9 mouse cellular contexts compared by ENCODE assay signal in genomic region chr4:141278154-141278553, GRCm38 (mm10). TPM values are rescaled to one million over a fixed set of nuclear protein-coding genes. Genes with fewer than 3 reads are reported as not detected.
DNase-seq lines count a peak whose midpoint lies in the region; ATAC-seq and TF ChIP-seq lines count a peak whose summit lies in the region.
"Had no signal": no experiment of that assay in that cellular context is flagged by ENCODE, and none has a peak within 500 bp of the region (broad histone marks: within the 10 kb centered on the region; RNA-seq: fewer than 3 reads in every experiment).

No protein-coding gene starts in this region.

- peak; percentile 85 for ATAC-seq in heart, embryonic 12.5 days (ENCODE audit: insufficient number of reproducible peaks, low FRiP score)
- ATAC-seq in kidney, embryonic 14.5 days (ENCODE audit: low FRiP score, low TSS enrichment) = peak; percentile 48
- ATAC-seq in lung, postnatal 0 days = peak; percentile 89

- WGBS in heart, embryonic 12.5 days = 31% methylated on average over 7 of the region's 7 CpGs
- WGBS in kidney, embryonic 14.5 days = 18% methylated on average over 7 of the region's 7 CpGs
- WGBS in lung, postnatal 0 days = 6% methylated on average over 7 of the region's 7 CpGs

- TF ChIP-seq CTCF in lung, postnatal 0 days (IDR thresholded peaks at IDR 0.05) = peak; percentile 62

- H3K4me2 ChIP-seq in heart, embryonic 12.5 days = peak overlapping the region; percentile 39
- H3K4me2 ChIP-seq in kidney, embryonic 14.5 days (replicated peaks; ENCODE audit: low read depth, low read length) = peak overlapping the region; percentile 29
- H3K4me2 ChIP-seq in lung, postnatal 0 days (replicated peaks; ENCODE audit: low read depth, low read length) = peak overlapping the region; percentile 29

- H3K9ac ChIP-seq in heart, embryonic 12.5 days = peak overlapping the region; percentile 30; the same call in 1 of the 2 replicates
- H3K9ac ChIP-seq in kidney, embryonic 14.5 days (ENCODE audit: low read depth, low read length) = peak overlapping the region; percentile 18; the same call in 1 of the 2 replicates
- H3K9ac ChIP-seq in lung, postnatal 0 days (replicated peaks; ENCODE audit: low read depth) = peak overlapping the region; percentile 19; the same call in 1 of the 2 replicates

- no peak overlapping the region for H3K4me3 ChIP-seq in heart, embryonic 12.5 days
- no peak overlapping the region for H3K4me3 ChIP-seq in kidney, embryonic 14.5 days (ENCODE audit: low read length)
- H3K4me3 ChIP-seq in lung, postnatal 0 days (ENCODE audit: low read depth, low read length) = no peak overlapping the region; the same call in 1 of the 2 replicates

- no peaks in the 10 kb centered on the region for H3K36me3 ChIP-seq in heart, embryonic 12.5 days
- H3K36me3 ChIP-seq in kidney, embryonic 14.5 days (ENCODE audit: control insufficient read depth, insufficient read depth, low read length) = no peaks in the 10 kb centered on the region
- H3K36me3 ChIP-seq in lung, postnatal 0 days (ENCODE audit: insufficient read depth, low read length) = no peaks in the 10 kb centered on the region; the same call in 1 of the 2 replicates

- peaks cover 54% of the 10 kb centered on the region for H3K4me1 ChIP-seq in heart, embryonic 12.5 days (replicated peaks)
- H3K4me1 ChIP-seq in kidney, embryonic 14.5 days (ENCODE audit: control insufficient read depth, insufficient read depth, low read length) = peaks cover 53% of the 10 kb centered on the region
- peaks cover 30% of the 10 kb centered on the region for H3K4me1 ChIP-seq in lung, postnatal 0 days (ENCODE audit: insufficient read depth, low read depth, low read length)

- no peaks in the 10 kb centered on the region for H3K9me3 ChIP-seq in heart, embryonic 12.5 days (replicated peaks)
- H3K9me3 ChIP-seq in kidney, embryonic 14.5 days (ENCODE audit: control insufficient read depth, low read length) = no peaks in the 10 kb centered on the region
- no peaks in the 10 kb centered on the region for H3K9me3 ChIP-seq in lung, postnatal 0 days (ENCODE audit: low read length)

- DNase-seq in 3T3-L1 (ENCODE audit: low read depth, low spot score) = peak; percentile 98
- DNase-seq in adrenal gland, postnatal 36 days = peak; percentile 78 to 89
- DNase-seq in lung, postnatal 0 days (ENCODE audit: low spot score) = peak; percentile 97
- peak; percentile 71 for DNase-seq in testis, postnatal 14 days (ENCODE audit: low spot score)
- no peak for DNase-seq in frontal cortex, postnatal 36 days (ENCODE audit: low spot score in 2 of 2)
- DNase-seq in frontal cortex, adult 2 months (ENCODE audit: extremely low spot score in 1 of 2, low spot score in 1 of 2) = no peak

- peak; percentile 92 for TF ChIP-seq EP300 in lung, postnatal 0 days (IDR thresholded peaks at IDR 0.05)

- no peaks in the 10 kb centered on the region for H3K27me3 ChIP-seq in heart, embryonic 12.5 days (replicated peaks)
- H3K27me3 ChIP-seq in kidney, embryonic 14.5 days (ENCODE audit: control insufficient read depth, insufficient read depth, low read length) = no peaks in the 10 kb centered on the region
- no peaks in the 10 kb centered on the region for H3K27me3 ChIP-seq in lung, postnatal 0 days (replicated peaks; ENCODE audit: insufficient read depth, low read length)

- peak overlapping the region; percentile 89 for H3K27ac ChIP-seq in heart, embryonic 12.5 days (ENCODE audit: poor library complexity, severe bottlenecking)
- peak overlapping the region; percentile 82 for H3K27ac ChIP-seq in kidney, embryonic 14.5 days (ENCODE audit: low read depth, low read length)
- peak overlapping the region; percentile 96 for H3K27ac ChIP-seq in lung, postnatal 0 days (ENCODE audit: low read length)
- H3K27ac ChIP-seq: macrophage had no signal

RNA-seq across cellular contexts. Expression of gene Epha2, which starts 22.9 kb away (rescaled TPM):
- 10 to 100 TPM; 14.4 to 23.6 TPM for total RNA-seq in adrenal gland, postnatal 36 days (2021)
- 5.3 and 6.1 TPM in 2 replicates for polyA plus RNA-seq in heart, embryonic 12.5 days (2016; fragmentation: Nextera tagmentation; extraction: Ambion mirVana)
- polyA plus RNA-seq in kidney, embryonic 14.5 days (2014; fragmentation: Nextera tagmentation; extraction: Ambion mirVana) = 3.7 and 3.9 TPM in 2 replicates
- polyA plus RNA-seq in lung, postnatal 0 days (2015; fragmentation: Nextera tagmentation; extraction: Ambion mirVana) = 9.7 and 10.3 TPM in 2 replicates
- polyA plus RNA-seq in frontal cortex, adult 2 months (2012; rRNA removed) = 2.3 and 2.6 TPM in 2 replicates

RNA-seq across cellular contexts. Expression of gene Arhgef19, which starts 38.9 kb away (rescaled TPM):
- 10 to 100 TPM; 31.2 to 75.4 TPM for total RNA-seq in adrenal gland, postnatal 36 days (2021)
- 2.6 and 3.1 TPM in 2 replicates for polyA plus RNA-seq in heart, embryonic 12.5 days (2016; fragmentation: Nextera tagmentation; extraction: Ambion mirVana)
- polyA plus RNA-seq in kidney, embryonic 14.5 days (2014; fragmentation: Nextera tagmentation; extraction: Ambion mirVana) = 6.8 and 7.4 TPM in 2 replicates
- 2.9 and 3.8 TPM in 2 replicates for polyA plus RNA-seq in lung, postnatal 0 days (2015; fragmentation: Nextera tagmentation; extraction: Ambion mirVana)
- polyA plus RNA-seq in frontal cortex, adult 2 months (2012; rRNA removed) = 10.4 and 11.8 TPM in 2 replicates
- polyA plus RNA-seq: macrophage had no signal

Comparison
In these comparisons a context has a peak if more than half of its experiments do, and no peak if none do; other contexts are left out.
1. DNase-seq: peak in 3T3-L1 (single experiment), adrenal gland, postnatal 36 days (2 of 2), lung, postnatal 0 days (single experiment) and testis, postnatal 14 days (single experiment); none in frontal cortex, postnatal 36 days (0 of 2) and frontal cortex, adult 2 months (0 of 2).
2. Peak in every context shown above with its lines, with median percentiles within 50 percentile points of each other: ATAC-seq, H3K27ac ChIP-seq, H3K4me2 ChIP-seq and H3K9ac ChIP-seq.